Mouse (Mus musculus): Measurements from ENCODE around the gene Ube2i. TPM values are rescaled to one million over a fixed set of nuclear protein-coding genes. Genes with fewer than 3 reads are reported as not detected.
"Not testable (repeated sequence)": the region's sequence is repeated elsewhere in the genome, so short reads cannot be mapped to it uniquely, and the experiment has no call there.

Gene Ube2i
- polyA plus RNA-seq, 1 experiment from 2014 or later, result 726 TPM

- no peak for ATAC-seq (ENCODE audit: low FRiP score, low read depth)
- 87% methylated on average over 7 of the region's 7 CpGs for WGBS
- H3K9ac ChIP-seq, result no peak overlapping the region
These were observed 49.7 kb downstream of the Ube2i start for GRCm38 (mm10) chr17:25224586-25225222.

GRCm38 (mm10) chr17:25222951-25223601 lies 51.3 kb downstream of the Ube2i start:
- WGBS, result 56% methylated on average over 6 of the region's 6 CpGs
- no peak for ATAC-seq (ENCODE audit: low FRiP score, low read depth)
- Histone ChIP-seq H3K4me3 (no peak overlapping the region), H3K4me2 (replicated peaks) (peak overlapping the region; percentile 56), H3K9ac (no peak overlapping the region), H3K27me3 (replicated peaks) (no peaks in the 10 kb centered on the region), H3K36me3 (peaks cover 9% of the 10 kb centered on the region; the same call in 1 of the 2 replicates), H3K4me1 (peaks cover 11% of the 10 kb centered on the region; the same call in 1 of the 2 replicates), H3K9me3 (no peaks in the 10 kb centered on the region), H3K27ac (no peak overlapping the region)

More at GRCm38 (mm10) chr17:25224586-25225222, 49.7 kb downstream of the Ube2i start:
- peaks cover 11% of the 10 kb centered on the region; the same call in 1 of the 2 replicates for H3K4me1 ChIP-seq
- peaks cover 9% of the 10 kb centered on the region for H3K36me3 ChIP-seq
- no peaks in the 10 kb centered on the region for H3K27me3 ChIP-seq (replicated peaks)
- H3K27ac ChIP-seq, result no peak overlapping the region
- H3K9me3 ChIP-seq, result no peaks in the 10 kb centered on the region
- H3K4me3 ChIP-seq, result no peak overlapping the region
- no peak overlapping the region for H3K4me2 ChIP-seq (replicated peaks)

- H3K4me2 ChIP-seq (replicated peaks), result peak overlapping the region; percentile 56
These were observed 51.9 kb downstream of the Ube2i start for GRCm38 (mm10) chr17:25222504-25222940.

GRCm38 (mm10) chr17:25221821-25222503 lies 52.5 kb downstream of the Ube2i start:
- ATAC-seq (ENCODE audit: low FRiP score, low read depth), result peak; percentile 76
- Histone ChIP-seq H3K4me1 (peaks cover 11% of the 10 kb centered on the region; the same call in 1 of the 2 replicates), H3K4me3 (peak overlapping the region; percentile 34), H3K27me3 (replicated peaks) (no peaks in the 10 kb centered on the region), H3K9me3 (no peaks in the 10 kb centered on the region), H3K36me3 (peaks cover 9% of the 10 kb centered on the region; the same call in 1 of the 2 replicates), H3K9ac (peak overlapping the region; percentile 23), H3K4me2 (replicated peaks) (peak overlapping the region; percentile 56), H3K27ac (no peak overlapping the region)
- 2% methylated on average over 27 of the region's 30 CpGs for WGBS

More at GRCm38 (mm10) chr17:25222504-25222940, 51.9 kb downstream of the Ube2i start:
- WGBS, result 13% methylated on average over 19 of the region's 28 CpGs
- H3K27me3 ChIP-seq (replicated peaks); H3K36me3 ChIP-seq; H3K9ac ChIP-seq; H3K27ac ChIP-seq; H3K9me3 ChIP-seq: not testable (repeated sequence)
- ATAC-seq (ENCODE audit: low FRiP score, low read depth), result peak; percentile 88
- Histone ChIP-seq H3K4me3 (peak overlapping the region; percentile 34), H3K4me1 (peaks cover 11% of the 10 kb centered on the region; the same call in 1 of the 2 replicates)

- H3K4me2 ChIP-seq (replicated peaks), result no peak overlapping the region
These were observed 53.7 kb downstream of the Ube2i start for GRCm38 (mm10) chr17:25220746-25221145.

GRCm38 (mm10) chr17:25219492-25220295 lies 54.7 kb downstream of the Ube2i start:
- Histone ChIP-seq H3K4me2 (replicated peaks) (no peak overlapping the region), H3K4me3 (no peak overlapping the region), H3K36me3 (peaks cover 21% of the 10 kb centered on the region), H3K9ac (no peak overlapping the region), H3K9me3 (no peaks in the 10 kb centered on the region), H3K4me1 (peaks cover 11% of the 10 kb centered on the region; the same call in 1 of the 2 replicates), H3K27ac (no peak overlapping the region), H3K27me3 (replicated peaks) (no peaks in the 10 kb centered on the region)
- WGBS, result 92% methylated on average over 15 of the region's 15 CpGs
- ATAC-seq (ENCODE audit: low FRiP score, low read depth), result no peak

More at GRCm38 (mm10) chr17:25220746-25221145, 53.7 kb downstream of the Ube2i start:
- H3K4me1 ChIP-seq, result peaks cover 11% of the 10 kb centered on the region; the same call in 1 of the 2 replicates
- 89% methylated on average over 1 of the region's 1 CpGs for whole genome bisulfite sequencing
- no peak overlapping the region for H3K27ac ChIP-seq
- H3K36me3 ChIP-seq, result peaks cover 11% of the 10 kb centered on the region; the same call in 1 of the 2 replicates
- H3K9me3 ChIP-seq, result no peaks in the 10 kb centered on the region
- H3K27me3 ChIP-seq (replicated peaks), result no peaks in the 10 kb centered on the region
- no peak overlapping the region for H3K9ac ChIP-seq
- no peak for ATAC-seq (ENCODE audit: low FRiP score, low read depth)
- no peak overlapping the region for H3K4me3 ChIP-seq

- Histone ChIP-seq H3K9ac (no peak overlapping the region), H3K27me3 (replicated peaks) (no peaks in the 10 kb centered on the region), H3K4me3 (no peak overlapping the region), H3K36me3 (peaks cover 28% of the 10 kb centered on the region), H3K4me2 (replicated peaks) (no peak overlapping the region), H3K27ac (no peak overlapping the region), H3K4me1 (peaks cover 11% of the 10 kb centered on the region; the same call in 1 of the 2 replicates), H3K9me3 (no peaks in the 10 kb centered on the region)
- WGBS, result 92% methylated on average over 9 of the region's 9 CpGs
- no peak for ATAC-seq (ENCODE audit: low FRiP score, low read depth)
These were observed 55.5 kb downstream of the Ube2i start for GRCm38 (mm10) chr17:25218967-25219366.

GRCm38 (mm10) chr17:25215431-25215830 lies 59.0 kb downstream of the Ube2i start:
- no peaks in the 10 kb centered on the region for H3K9me3 ChIP-seq
- H3K9ac ChIP-seq, result no peak overlapping the region
- no peak for ATAC-seq (ENCODE audit: low FRiP score, low read depth)
- no peak overlapping the region for H3K4me2 ChIP-seq (replicated peaks)
- no peaks in the 10 kb centered on the region for H3K4me1 ChIP-seq
- H3K27ac ChIP-seq, result no peak overlapping the region
- peaks cover 61% of the 10 kb centered on the region for H3K36me3 ChIP-seq
- no peaks in the 10 kb centered on the region for H3K27me3 ChIP-seq (replicated peaks)
- no peak overlapping the region for H3K4me3 ChIP-seq
- WGBS, result 79% methylated on average over 3 of the region's 3 CpGs

Small RNA genes within 50 kb of the gene (microRNA-seq; reads per million reads assigned to microRNA genes)
- not detected for gene Mir3547

Other genes with a start within 250 kb of the Ube2i start
- gene Tmem204, start 191.0 kb downstream of the Ube2i start, polyA plus RNA-seq (2016; fragmentation: Nextera tagmentation; extraction: Ambion mirVana), result 11.1 and 11.7 TPM in 2 replicates
- gene Telo2, start 158.7 kb downstream of the Ube2i start, polyA plus RNA-seq (2016; fragmentation: Nextera tagmentation; extraction: Ambion mirVana), result 43.3 and 50.9 TPM in 2 replicates
- not detected in 2 replicates for gene Ptx4, start 153.9 kb downstream of the Ube2i start, polyA plus RNA-seq (2016; fragmentation: Nextera tagmentation; extraction: Ambion mirVana)
- gene Clcn7, start 141.2 kb downstream of the Ube2i start, polyA plus RNA-seq (2016; fragmentation: Nextera tagmentation; extraction: Ambion mirVana), result 22.4 and 25.1 TPM in 2 replicates
- gene Ccdc154, start 112.2 kb downstream of the Ube2i start, polyA plus RNA-seq (2016; fragmentation: Nextera tagmentation; extraction: Ambion mirVana), result not detected in 2 replicates
- gene Gm38655, start 99.2 kb downstream of the Ube2i start, polyA plus RNA-seq (2016; fragmentation: Nextera tagmentation; extraction: Ambion mirVana), result not detected in 2 replicates
- gene BC003965, start 90.1 kb downstream of the Ube2i start, polyA plus RNA-seq (2016; fragmentation: Nextera tagmentation; extraction: Ambion mirVana), result 34.1 and 36.2 TPM in 2 replicates
- gene Unkl, start 86.2 kb downstream of the Ube2i start, polyA plus RNA-seq (2016; fragmentation: Nextera tagmentation; extraction: Ambion mirVana), result 9.4 TPM in 2 replicates
- 67.1 and 71.3 TPM in 2 replicates for gene Gnptg, start 34.5 kb downstream of the Ube2i start, polyA plus RNA-seq (2016; fragmentation: Nextera tagmentation; extraction: Ambion mirVana)
- 66.7 and 67.0 TPM in 2 replicates for gene Tsr3, start 34.5 kb downstream of the Ube2i start, polyA plus RNA-seq (2016; fragmentation: Nextera tagmentation; extraction: Ambion mirVana)
- 2.3 and 4.0 TPM in 2 replicates for gene Baiap3, start 18.3 kb downstream of the Ube2i start, polyA plus RNA-seq (2016; fragmentation: Nextera tagmentation; extraction: Ambion mirVana)
- gene Prss34, start 23.8 kb upstream of the Ube2i start, polyA plus RNA-seq (2016; fragmentation: Nextera tagmentation; extraction: Ambion mirVana), result not detected in 2 replicates
- not detected in 2 replicates for gene Prss28, start 34.0 kb upstream of the Ube2i start, polyA plus RNA-seq (2016; fragmentation: Nextera tagmentation; extraction: Ambion mirVana)
- gene Prss29, start 44.0 kb upstream of the Ube2i start, polyA plus RNA-seq (2016; fragmentation: Nextera tagmentation; extraction: Ambion mirVana), result not detected in 2 replicates
- not detected in 2 replicates for gene Tpsab1, start 70.9 kb upstream of the Ube2i start, polyA plus RNA-seq (2016; fragmentation: Nextera tagmentation; extraction: Ambion mirVana)
- gene Tpsb2, start 91.7 kb upstream of the Ube2i start, polyA plus RNA-seq (2016; fragmentation: Nextera tagmentation; extraction: Ambion mirVana), result not detected in 2 replicates
- 0.31 and 0.43 TPM in 2 replicates for gene Tpsg1, start 94.7 kb upstream of the Ube2i start, polyA plus RNA-seq (2016; fragmentation: Nextera tagmentation; extraction: Ambion mirVana)
- 13.0 and 15.2 TPM in 2 replicates for gene Cacna1h, start 159.2 kb upstream of the Ube2i start, polyA plus RNA-seq (2016; fragmentation: Nextera tagmentation; extraction: Ambion mirVana)
- gene Tekt4, start 180.0 kb upstream of the Ube2i start, polyA plus RNA-seq (2016; fragmentation: Nextera tagmentation; extraction: Ambion mirVana), result 0.38 and 0.51 TPM in 2 replicates
- gene Sstr5, start 222.7 kb upstream of the Ube2i start, polyA plus RNA-seq (2016; fragmentation: Nextera tagmentation; extraction: Ambion mirVana), result 0.18 TPM in 1 of 2 replicates, not detected in the other

Data from neural tube, embryonic 12.5 days (tissue).